Mouse (Mus musculus) MEL (cell line): ENCODE measurements at regions not wholly inside any gene's neighbourhood (a gene's known extent, or its start where the extent isn't known, plus 50 kb on each side); places are given as distances from the start of the nearest gene placed in this dataset.

Experiments
- DNase-seq: peaks from one replicate; pipeline ENCODE4 v3.0.0; 2011; ENCODE audit warnings: low read depth, low spot score
- H3K27ac ChIP-seq: 2 replicates; pipeline ENCODE4 v1.5.1; 2012; ENCODE audit warnings: low read depth, mild to moderate bottlenecking, control low read depth, low read length, moderate library complexity; ENCODE audit not compliant: control insufficient read depth
- H3K27me3 ChIP-seq, 2 experiments: fragments of 150-350 bp in 1 of 2; sonication (generic) in 1 of 2; 2 replicates each; pipeline ENCODE4 v1.6.1; 2012; ENCODE audit warnings: low read length in 2 of 2, mild to moderate bottlenecking in 2 of 2, improper control_type of control experiment in 1 of 2, moderate library complexity in 1 of 2; ENCODE audit not compliant: insufficient read depth in 2 of 2, control insufficient read depth in 1 of 2
- H3K36me3 ChIP-seq, 2 experiments: 2 replicates each; pipeline ENCODE4 v1.6.1; 2012 to 2014; ENCODE audit warnings: low read length in 2 of 2, improper control_type of control experiment in 1 of 2, inconsistent platforms in 1 of 2, mild to moderate bottlenecking in 1 of 2; ENCODE audit not compliant: insufficient read depth in 2 of 2, control insufficient read depth in 1 of 2
- H3K4me1 ChIP-seq, 2 experiments: fragments of 150-350 bp in 1 of 2; sonication (generic) in 1 of 2; 2 replicates each; pipeline ENCODE4 v1.6.1; 2012; ENCODE audit warnings: low read length in 2 of 2, improper control_type of control experiment in 1 of 2, mild to moderate bottlenecking in 1 of 2; ENCODE audit not compliant: insufficient read depth in 2 of 2, control insufficient read depth in 1 of 2
- H3K4me3 ChIP-seq, 2 experiments: fragments of 150-350 bp in 1 of 2; sonication (generic) in 1 of 2; 2 replicates each; pipeline ENCODE4 v1.5.1; 2012; ENCODE audit warnings: low read depth in 2 of 2, low read length in 2 of 2, mild to moderate bottlenecking in 2 of 2, moderate library complexity in 2 of 2, control low read depth in 1 of 2, improper control_type of control experiment in 1 of 2; ENCODE audit not compliant: control insufficient read depth in 1 of 2, insufficient read depth in 1 of 2
- H3K79me2 ChIP-seq: 2 replicates; pipeline ENCODE4 v1.6.1; 2012; ENCODE audit warnings: mild to moderate bottlenecking, low read length, moderate library complexity; ENCODE audit not compliant: control insufficient read depth, poor library complexity, insufficient read depth
- H3K9ac ChIP-seq: 2 replicates; pipeline ENCODE4 v1.6.1; 2012; ENCODE audit warnings: low read depth, mild to moderate bottlenecking, control low read depth, low read length, moderate library complexity; ENCODE audit not compliant: control insufficient read depth, poor library complexity, severe bottlenecking
- H3K9me3 ChIP-seq: fragments of 150-350 bp; sonication (generic); replicated peaks from 2 replicates; pipeline ENCODE4 v1.6.1; 2012; ENCODE audit warnings: mild to moderate bottlenecking, low read length, improper control_type of control experiment, moderate library complexity; ENCODE audit not compliant: insufficient read depth
- CHD2 ChIP-seq: IDR thresholded peaks from 2 replicates; pipeline ENCODE4 v1.6.1; 2011; ENCODE audit warnings: low read length, improper control_type of control experiment
- CTCF ChIP-seq, 3 experiments: IDR thresholded peaks in 2 of 3; conservative IDR thresholded peaks in 1 of 3; 2 replicates each; pipeline ENCODE4 v1.5.1; 2011 to 2012; ENCODE audit warnings: low read length in 3 of 3, low read depth in 2 of 3, mild to moderate bottlenecking in 2 of 3, improper control_type of control experiment in 1 of 3, inconsistent platforms in 1 of 3, mixed read lengths in 1 of 3, moderate library complexity in 1 of 3; ENCODE audit not compliant: control insufficient read depth in 1 of 3, insufficient read depth in 1 of 3, poor library complexity in 1 of 3, severe bottlenecking in 1 of 3
- E2F4 ChIP-seq: IDR thresholded peaks from 2 replicates; pipeline ENCODE4 v1.6.1; 2011; ENCODE audit warnings: low read depth, low read length, improper control_type of control experiment, borderline replicate concordance
- ELF1 ChIP-seq: IDR thresholded peaks from 2 replicates; pipeline ENCODE4 v1.6.1; 2014; ENCODE audit warnings: low read depth, mild to moderate bottlenecking, inconsistent platforms, low read length, improper control_type of control experiment, moderate library complexity
- EP300 ChIP-seq, 2 experiments: IDR thresholded peaks; 2 replicates each; pipeline ENCODE4 v1.6.1; 2011; ENCODE audit warnings: improper control_type of control experiment in 2 of 2, low read length in 2 of 2, low read depth in 1 of 2, mild to moderate bottlenecking in 1 of 2
- HCFC1 ChIP-seq: IDR thresholded peaks from 2 replicates; pipeline ENCODE4 v1.6.1; 2012; ENCODE audit warnings: low read depth, mild to moderate bottlenecking, inconsistent platforms, low read length, improper control_type of control experiment, moderate library complexity
- JUND ChIP-seq: IDR thresholded peaks from 2 replicates; pipeline ENCODE4 v1.6.1; 2011; ENCODE audit warnings: low read depth, mild to moderate bottlenecking, improper control_type of control experiment, low read length
- MAFK ChIP-seq: IDR thresholded peaks from 2 replicates; pipeline ENCODE4 v1.6.1; 2011; ENCODE audit warnings: low read depth, mild to moderate bottlenecking, low read length, improper control_type of control experiment, borderline replicate concordance
- MEF2A ChIP-seq: IDR thresholded peaks from 2 replicates; pipeline ENCODE4 v1.6.1; 2014; ENCODE audit warnings: low read depth, mild to moderate bottlenecking, inconsistent platforms, low read length, improper control_type of control experiment; ENCODE audit not compliant: poor library complexity, insufficient replicate concordance, severe bottlenecking; ENCODE audit errors: extremely low read depth
- NELFE ChIP-seq: IDR thresholded peaks from 2 replicates; pipeline ENCODE4 v1.6.1; 2011; ENCODE audit warnings: low read depth, low read length, improper control_type of control experiment
- POLR2AphosphoS5 ChIP-seq: IDR thresholded peaks from 2 replicates; pipeline ENCODE4 v1.6.1; 2012; ENCODE audit warnings: low read depth, borderline replicate concordance, mild to moderate bottlenecking, inconsistent platforms, low read length, moderate library complexity, mixed read lengths
- RAD21 ChIP-seq: IDR thresholded peaks from 2 replicates; pipeline ENCODE4 v1.6.1; 2011; ENCODE audit warnings: mild to moderate bottlenecking, low read depth, low read length, improper control_type of control experiment
- RCOR1 ChIP-seq: IDR thresholded peaks from 2 replicates; pipeline ENCODE4 v1.6.1; 2012; ENCODE audit warnings: low read depth, mild to moderate bottlenecking, inconsistent platforms, low read length, improper control_type of control experiment
- SMC3 ChIP-seq: IDR thresholded peaks from 2 replicates; pipeline ENCODE4 v1.6.1; 2011; ENCODE audit warnings: low read depth, low read length, improper control_type of control experiment
- TCF12 ChIP-seq: IDR thresholded peaks from 2 replicates; pipeline ENCODE4 v1.6.1; 2014; ENCODE audit warnings: low read depth, mild to moderate bottlenecking, inconsistent platforms, low read length, improper control_type of control experiment, moderate library complexity
- ZC3H11A ChIP-seq: IDR thresholded peaks from 2 replicates; pipeline ENCODE4 v1.6.1; 2012; ENCODE audit warnings: low read depth, mild to moderate bottlenecking, inconsistent platforms, low read length, improper control_type of control experiment
- ZMIZ1 ChIP-seq: IDR thresholded peaks from 2 replicates; pipeline ENCODE4 v1.6.1; 2012; ENCODE audit warnings: low read depth, mild to moderate bottlenecking, inconsistent platforms, low read length, improper control_type of control experiment, moderate library complexity

GRCm38 (mm10) chr11:114540503-114540902 is 127.8 kb upstream of the Rpl38 start:
- H3K79me2 ChIP-seq, result no peaks in the 10 kb centered on the region
- no peak overlapping the region for H3K9ac ChIP-seq
- H3K4me1 ChIP-seq, result no peaks in the 10 kb centered on the region
- TF ChIP-seq RAD21 (peak; percentile 53), ZC3H11A (peak; percentile 44; the same call in 1 of the 2 replicates), CTCF (IDR thresholded peaks at IDR 0.05 in 2 of 3, conservative IDR thresholded peaks at IDR 0.05 in 1 of 3; ENCODE audit: control insufficient read depth in 1 of 3, insufficient read depth in 1 of 3, low read depth in 2 of 3, low read length in 3 of 3, poor library complexity in 1 of 3, severe bottlenecking in 1 of 3) (peak; percentile 22 to 65 (median 29); a peak in 4 of 6 replicates), EP300 (IDR thresholded peaks at IDR 0.05; ENCODE audit: low read depth in 1 of 2, low read length in 2 of 2) (no peak), HCFC1 (no peak), ELF1 (no peak), MEF2A (no peak), SMC3 (peak; percentile 67), E2F4 (no peak)
- no peak overlapping the region for H3K27ac ChIP-seq
- no peak overlapping the region for H3K4me3 ChIP-seq
- H3K36me3 ChIP-seq, result no peaks in the 10 kb centered on the region
- no peaks in the 10 kb centered on the region for H3K27me3 ChIP-seq
- DNase-seq, result peak; percentile 41
- no peaks in the 10 kb centered on the region for H3K9me3 ChIP-seq

DNA sequence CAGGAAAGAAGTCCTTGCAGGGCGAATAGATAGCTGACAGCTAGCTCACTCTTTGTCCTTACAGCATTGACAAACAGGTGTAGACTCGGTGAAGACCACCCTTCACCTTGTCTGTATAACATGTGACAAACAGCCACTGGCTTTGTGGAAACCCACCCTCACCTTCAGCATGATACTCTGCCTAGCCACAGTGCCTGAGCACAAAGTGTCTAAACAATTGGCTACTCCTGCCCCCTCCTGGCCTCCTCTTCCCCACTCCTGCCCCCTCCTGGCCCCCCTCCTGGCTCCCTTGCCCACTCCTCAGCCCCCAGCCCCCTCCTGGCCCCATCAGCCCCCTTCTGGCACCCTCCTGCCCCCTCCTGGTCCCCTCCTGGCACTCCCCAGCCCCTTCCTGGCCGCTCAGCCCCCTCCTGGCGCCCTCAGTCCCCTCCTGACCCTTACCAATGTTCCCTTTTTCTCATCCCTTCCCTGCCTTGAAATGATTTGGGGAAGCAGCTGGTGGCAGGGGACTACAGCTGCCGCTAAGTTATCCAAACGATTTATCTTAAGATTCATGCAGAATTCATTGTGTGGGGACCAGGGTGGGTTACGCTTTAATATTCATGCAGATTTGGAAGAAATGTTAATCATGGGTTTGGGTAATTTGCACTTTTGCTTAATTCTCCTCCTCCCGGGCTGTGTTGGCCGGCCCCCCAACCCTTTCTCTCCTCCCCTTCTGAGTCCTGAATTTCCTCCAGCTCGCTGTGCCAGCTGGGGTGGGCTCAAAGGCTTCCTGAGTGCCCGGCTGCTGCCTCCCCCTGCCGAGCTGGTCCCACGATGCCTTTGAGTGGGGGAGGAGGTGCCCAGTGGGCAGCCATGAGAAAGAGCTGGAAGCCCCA is 131.5 kb upstream of the Rpl38 start:
- Histone ChIP-seq H3K36me3 (no peaks in the 10 kb centered on the region), H3K9ac (no peak overlapping the region), H3K27me3 (no peaks in the 10 kb centered on the region), H3K4me1 (no peaks in the 10 kb centered on the region), H3K79me2 (no peaks in the 10 kb centered on the region), H3K4me3 (no peak overlapping the region), H3K27ac (no peak overlapping the region), H3K9me3 (no peaks in the 10 kb centered on the region)
- no peak for TF ChIP-seq JUND
- TF ChIP-seq CTCF (IDR thresholded peaks at IDR 0.05 in 2 of 3, conservative IDR thresholded peaks at IDR 0.05 in 1 of 3; ENCODE audit: control insufficient read depth in 1 of 3, insufficient read depth in 1 of 3, low read depth in 2 of 3, low read length in 3 of 3, poor library complexity in 1 of 3, severe bottlenecking in 1 of 3), result no peak
- no peak for TF ChIP-seq ELF1
- TF ChIP-seq ZMIZ1, result no peak
- TF ChIP-seq POLR2AphosphoS5, result no peak
- TF ChIP-seq CHD2, result no peak
- TF ChIP-seq E2F4, result no peak
- TF ChIP-seq EP300 (IDR thresholded peaks at IDR 0.05; ENCODE audit: low read depth in 1 of 2, low read length in 2 of 2), result no peak
- TF ChIP-seq RAD21, result no peak
- TF ChIP-seq RCOR1, result no peak
- TF ChIP-seq ZC3H11A, result no peak
- no peak for TF ChIP-seq TCF12
- TF ChIP-seq HCFC1, result no peak
- TF ChIP-seq NELFE, result no peak
- TF ChIP-seq MAFK, result no peak
- no peak for DNase-seq
